27 mouse cellular contexts compared by ENCODE assay signal in genomic region chr3:146444880-146445279, GRCm38 (mm10). TPM values are rescaled to one million over a fixed set of nuclear protein-coding genes. Genes with fewer than 3 reads are reported as not detected.
DNase-seq lines count a peak whose midpoint lies in the region; ATAC-seq and TF ChIP-seq lines count a peak whose summit lies in the region.
"Had no signal": no experiment of that assay in that cellular context is flagged by ENCODE, and none has a peak within 500 bp of the region (broad histone marks: within the 10 kb centered on the region; RNA-seq: fewer than 3 reads in every experiment).

No protein-coding gene starts in this region.

- peak; percentile 19 for ATAC-seq in liver, embryonic 16.5 days (ENCODE audit: low read depth)
- ATAC-seq in liver, embryonic 11.5 days (replicated peaks; ENCODE audit: low FRiP score): no peak
- ATAC-seq in megakaryocyte progenitor cell, adult 5-6 weeks (replicated peaks; ENCODE audit: poor library complexity): peak; percentile 67
- no peak for ATAC-seq in forebrain, postnatal 0 days
- ATAC-seq: forebrain, embryonic 16.5 days; midbrain, embryonic 13.5 days; Patski had no signal

- no peak for TF ChIP-seq POLR2A in bone marrow macrophage, adult 2 months (IDR thresholded peaks at IDR 0.05; ENCODE audit: borderline replicate concordance, low read depth, low read length)

- DNase-seq in heart, adult 8-10 months (ENCODE audit: low spot score): peak; percentile 19
- no peak for DNase-seq in heart, postnatal 14 days
- DNase-seq in liver, embryonic 11.5 days (ENCODE audit: low spot score): no peak
- no peak for DNase-seq in forebrain, postnatal 0 days
- DNase-seq in thymus, adult 18-20 months: no peak
- DNase-seq: adrenal gland, postnatal 14 days; cerebellum, adult 2 months; cerebellum, postnatal 14 days; gastrocnemius, postnatal 10 days; kidney, adult 11 months; kidney, postnatal 25 days; retina, postnatal 1 day; right cerebral cortex, postnatal 25 days; thymus, postnatal 25 days had no signal

- no peaks in the 10 kb centered on the region for H3K9me3 ChIP-seq in liver, embryonic 16.5 days (replicated peaks; ENCODE audit: control insufficient read depth, low read length)
- H3K9me3 ChIP-seq in liver, embryonic 11.5 days (ENCODE audit: control insufficient read depth, low read length): no peaks in the 10 kb centered on the region
- H3K9me3 ChIP-seq in forebrain, postnatal 0 days (ENCODE audit: low read length): no peaks in the 10 kb centered on the region
- H3K9me3 ChIP-seq: heart, embryonic 12.5 days; midbrain, embryonic 13.5 days; stomach, embryonic 15.5 days had no signal

- 70% methylated on average over 7 of the region's 7 CpGs for WGBS in liver, embryonic 16.5 days (ENCODE audit: insufficient replicate concordance)
- 82% methylated on average over 7 of the region's 7 CpGs for WGBS in liver, embryonic 11.5 days
- 90% methylated on average over 7 of the region's 7 CpGs for WGBS in forebrain, postnatal 0 days

- peak overlapping the region; percentile 21; the same call in 1 of the 2 replicates for H3K27ac ChIP-seq in liver, embryonic 16.5 days (ENCODE audit: low read length)
- H3K27ac ChIP-seq in liver, embryonic 11.5 days (ENCODE audit: low read depth, low read length): no peak overlapping the region
- H3K27ac ChIP-seq in bone marrow macrophage, adult 2 months (ENCODE audit: insufficient read depth, low read depth, low read length): peak overlapping the region; percentile 77
- H3K27ac ChIP-seq in forebrain, postnatal 0 days (ENCODE audit: low read depth, low read length): no peak overlapping the region
- H3K27ac ChIP-seq: layer of hippocampus, adult 2 months; left cerebral cortex, adult 2 months; limb, embryonic 12.5 days; liver, embryonic 14.5 days; midbrain, embryonic 13.5 days; stomach, embryonic 15.5 days had no signal

- H3K4me3 ChIP-seq in liver, embryonic 16.5 days (ENCODE audit: low read depth, low read length): no peak overlapping the region
- H3K4me3 ChIP-seq in liver, embryonic 11.5 days (ENCODE audit: low read depth, low read length): no peak overlapping the region
- peak overlapping the region; percentile 61 for H3K4me3 ChIP-seq in bone marrow macrophage, adult 2 months (ENCODE audit: insufficient read depth, low read length)
- H3K4me3 ChIP-seq in forebrain, postnatal 0 days (ENCODE audit: low read depth, low read length): no peak overlapping the region
- H3K4me3 ChIP-seq: erythroblast, embryonic 14.5 days; heart, embryonic 12.5 days; layer of hippocampus, adult 2 months; left cerebral cortex, adult 2 months; limb, embryonic 12.5 days; midbrain, embryonic 13.5 days; stomach, embryonic 15.5 days had no signal

- H3K4me2 ChIP-seq in liver, embryonic 16.5 days (ENCODE audit: low read depth, low read length): no peak overlapping the region
- H3K4me2 ChIP-seq in liver, embryonic 11.5 days: no peak overlapping the region
- no peak overlapping the region for H3K4me2 ChIP-seq in forebrain, postnatal 0 days (ENCODE audit: low read depth)
- H3K4me2 ChIP-seq: heart, embryonic 12.5 days; limb, embryonic 12.5 days; midbrain, embryonic 13.5 days; stomach, embryonic 15.5 days had no signal

- no peak overlapping the region for H3K9ac ChIP-seq in liver, embryonic 16.5 days (ENCODE audit: low read depth, low read length)
- no peak overlapping the region for H3K9ac ChIP-seq in liver, embryonic 11.5 days (ENCODE audit: low read depth, low read length)
- no peak overlapping the region for H3K9ac ChIP-seq in forebrain, postnatal 0 days
- H3K9ac ChIP-seq: heart, embryonic 12.5 days; limb, embryonic 12.5 days; liver, embryonic 14.5 days; midbrain, embryonic 13.5 days; stomach, embryonic 15.5 days had no signal

- peaks cover 33% of the 10 kb centered on the region for H3K36me3 ChIP-seq in liver, embryonic 16.5 days (ENCODE audit: control insufficient read depth, insufficient read depth)
- peaks cover 12% of the 10 kb centered on the region for H3K36me3 ChIP-seq in liver, embryonic 11.5 days (ENCODE audit: control insufficient read depth, insufficient read depth, low read length)
- peaks cover 18% of the 10 kb centered on the region; the same call in 1 of the 2 replicates for H3K36me3 ChIP-seq in forebrain, postnatal 0 days (ENCODE audit: insufficient read depth)
- H3K36me3 ChIP-seq: stomach, embryonic 15.5 days had no signal

- intact Hi-C loops in heart, postnatal 14 days (cut with DNase I): no loop called here

- TF ChIP-seq CTCF in bone marrow macrophage, adult 2 months (IDR thresholded peaks at IDR 0.05; ENCODE audit: low read depth, low read length): no peak
- TF ChIP-seq CTCF in forebrain, postnatal 0 days (IDR thresholded peaks at IDR 0.05; ENCODE audit: low read depth): no peak

- peaks cover 8% of the 10 kb centered on the region for H3K4me1 ChIP-seq in liver, embryonic 16.5 days (ENCODE audit: control insufficient read depth, low read depth, low read length)
- H3K4me1 ChIP-seq in liver, embryonic 11.5 days (replicated peaks; ENCODE audit: control insufficient read depth, insufficient read depth, low read length): peaks cover 1% of the 10 kb centered on the region; the same call in 1 of the 2 replicates
- H3K4me1 ChIP-seq in bone marrow macrophage, adult 2 months (ENCODE audit: control insufficient read depth, insufficient read depth, low read length): peaks cover 19% of the 10 kb centered on the region
- H3K4me1 ChIP-seq in forebrain, postnatal 0 days (ENCODE audit: insufficient read depth): 0 out of 2 replicates have a peak, but pooled peaks cover 3% of the 10 kb centered on the region

- H3K27me3 ChIP-seq in liver, embryonic 16.5 days (ENCODE audit: control insufficient read depth, insufficient read depth, low read depth, low read length): no peaks in the 10 kb centered on the region
- no peaks in the 10 kb centered on the region for H3K27me3 ChIP-seq in liver, embryonic 11.5 days (replicated peaks; ENCODE audit: control insufficient read depth, insufficient read depth, low read length)
- H3K27me3 ChIP-seq in forebrain, postnatal 0 days (ENCODE audit: insufficient read depth, low read length): no peaks in the 10 kb centered on the region
- H3K27me3 ChIP-seq: heart, embryonic 12.5 days; limb, embryonic 12.5 days; midbrain, embryonic 13.5 days; Patski; stomach, embryonic 15.5 days had no signal

RNA-seq across cellular contexts. Expression of gene Ctbs, which starts 4.7 kb away (rescaled TPM):
- total RNA-seq in heart, adult 8-10 months (2022): 1 to 10 TPM; 2.7 to 4.1 (median 3.4) TPM
- total RNA-seq in heart, postnatal 14 days (2021): 1 to 10 TPM; 4.0 to 4.7 TPM
- 6.2 and 7.2 TPM in 2 replicates for polyA plus RNA-seq in liver, embryonic 16.5 days (2015; fragmentation: Nextera tagmentation; extraction: Ambion mirVana)
- 8.2 and 8.4 TPM in 2 replicates for polyA plus RNA-seq in liver, embryonic 11.5 days (2014; fragmentation: Nextera tagmentation; extraction: Ambion mirVana)
- polyA plus RNA-seq in bone marrow macrophage, adult 2 months (2012; ENCODE audit: insufficient read depth, insufficient read length, missing spikeins): 27.2 and 31.6 TPM in 2 replicates
- total RNA-seq in megakaryocyte progenitor cell, adult 5-6 weeks (2015): 12.5 and 17.0 TPM in 2 replicates
- total RNA-seq in megakaryocyte progenitor cell, adult 5-6 weeks (2017): 9.9 and 10.5 TPM in 2 replicates
- total RNA-seq in forebrain, postnatal 0 days (2014; rRNA removed): 7.5 and 9.9 TPM in 2 replicates
- 3.8 and 4.4 TPM in 2 replicates for polyA plus RNA-seq in forebrain, postnatal 0 days (2015; fragmentation: Nextera tagmentation; extraction: Ambion mirVana)

RNA-seq across cellular contexts. Expression of gene Ssx2ip, which starts 40.4 kb away (rescaled TPM):
- total RNA-seq in heart, adult 8-10 months (2022): 10 to 100 TPM; 13.1 to 17.5 (median 15.3) TPM
- total RNA-seq in heart, postnatal 14 days (2021): 10 to 100 TPM in 1 of 2 experiments, 1 to 10 TPM in 1; 8.9 to 11.0 TPM
- 60.7 and 67.5 TPM in 2 replicates for polyA plus RNA-seq in liver, embryonic 16.5 days (2015; fragmentation: Nextera tagmentation; extraction: Ambion mirVana)
- polyA plus RNA-seq in liver, embryonic 11.5 days (2014; fragmentation: Nextera tagmentation; extraction: Ambion mirVana): 109 and 130 TPM in 2 replicates
- polyA plus RNA-seq in bone marrow macrophage, adult 2 months (2012; ENCODE audit: insufficient read depth, insufficient read length, missing spikeins): 6.1 and 6.9 TPM in 2 replicates
- total RNA-seq in megakaryocyte progenitor cell, adult 5-6 weeks (2015): 13.2 and 16.2 TPM in 2 replicates
- total RNA-seq in megakaryocyte progenitor cell, adult 5-6 weeks (2017): 22.1 and 26.2 TPM in 2 replicates
- total RNA-seq in forebrain, postnatal 0 days (2014; rRNA removed): 43.2 and 43.5 TPM in 2 replicates
- polyA plus RNA-seq in forebrain, postnatal 0 days (2015; fragmentation: Nextera tagmentation; extraction: Ambion mirVana): 19.8 and 26.6 TPM in 2 replicates

RNA-seq across cellular contexts. Expression of gene Spata1, which starts 54.7 kb away (rescaled TPM):
- total RNA-seq in heart, adult 8-10 months (2022): 1 to 10 TPM; 3.0 to 3.4 (median 3.2) TPM
- total RNA-seq in heart, postnatal 14 days (2021): 1 to 10 TPM; 2.7 to 3.6 TPM
- 1.0 and 1.1 TPM in 2 replicates for polyA plus RNA-seq in liver, embryonic 16.5 days (2015; fragmentation: Nextera tagmentation; extraction: Ambion mirVana)
- 3.6 and 4.6 TPM in 2 replicates for polyA plus RNA-seq in liver, embryonic 11.5 days (2014; fragmentation: Nextera tagmentation; extraction: Ambion mirVana)
- 4.0 and 7.2 TPM in 2 replicates for polyA plus RNA-seq in bone marrow macrophage, adult 2 months (2012; ENCODE audit: insufficient read depth, insufficient read length, missing spikeins)
- 9.1 TPM in 2 replicates for total RNA-seq in megakaryocyte progenitor cell, adult 5-6 weeks (2015)
- 13.6 and 14.6 TPM in 2 replicates for total RNA-seq in megakaryocyte progenitor cell, adult 5-6 weeks (2017)
- 6.0 and 13.5 TPM in 2 replicates for total RNA-seq in forebrain, postnatal 0 days (2014; rRNA removed)
- 4.3 and 6.5 TPM in 2 replicates for polyA plus RNA-seq in forebrain, postnatal 0 days (2015; fragmentation: Nextera tagmentation; extraction: Ambion mirVana)
- polyA plus RNA-seq: erythroblast, embryonic 14.5 days had no signal

RNA-seq across cellular contexts. Expression of gene Gng5, which starts 54.7 kb away (rescaled TPM):
- total RNA-seq in heart, adult 8-10 months (2022): 100 to 1,000 TPM; 252 to 269 (median 261) TPM
- 100 to 1,000 TPM; 201 to 215 TPM for total RNA-seq in heart, postnatal 14 days (2021)
- 573 and 596 TPM in 2 replicates for polyA plus RNA-seq in liver, embryonic 16.5 days (2015; fragmentation: Nextera tagmentation; extraction: Ambion mirVana)
- polyA plus RNA-seq in liver, embryonic 11.5 days (2014; fragmentation: Nextera tagmentation; extraction: Ambion mirVana): 936 and 987 TPM in 2 replicates
- polyA plus RNA-seq in bone marrow macrophage, adult 2 months (2012; ENCODE audit: insufficient read depth, insufficient read length, missing spikeins): 450 and 503 TPM in 2 replicates
- 294 and 360 TPM in 2 replicates for total RNA-seq in megakaryocyte progenitor cell, adult 5-6 weeks (2015)
- total RNA-seq in megakaryocyte progenitor cell, adult 5-6 weeks (2017): 127 and 170 TPM in 2 replicates
- total RNA-seq in forebrain, postnatal 0 days (2014; rRNA removed): 73.7 and 90.4 TPM in 2 replicates
- polyA plus RNA-seq in forebrain, postnatal 0 days (2015; fragmentation: Nextera tagmentation; extraction: Ambion mirVana): 291 and 344 TPM in 2 replicates

Comparison
In these comparisons a context has a peak if more than half of its experiments do, and no peak if none do; other contexts are left out.
1. ATAC-seq: peak in liver, embryonic 16.5 days (single experiment) and megakaryocyte progenitor cell, adult 5-6 weeks (single experiment); none in liver, embryonic 11.5 days (single experiment) and forebrain, postnatal 0 days (single experiment).
2. H3K27ac ChIP-seq: peak in liver, embryonic 16.5 days (single experiment) and bone marrow macrophage, adult 2 months (single experiment); none in liver, embryonic 11.5 days (single experiment) and forebrain, postnatal 0 days (single experiment).